Mouse (Mus musculus) CD4-positive, CD25-positive, alpha-beta regulatory T cell, adult 2 months (primary cell): ENCODE data around the gene Emilin1.

Experiments used
- DNase-seq: peaks from one replicate; pipeline ENCODE4 v3.0.0-alpha.2; 2012; ENCODE audit warnings: low read depth, low spot score

The Emilin1 gene

GRCm38 (mm10) chr5:30925217-30925616 lies 12.0 kb downstream of the Emilin1 start:
- DNase-seq = no peak

- DNase-seq = no peak
Observed at GRCm38 (mm10) chr5:30926073-30926472, 12.9 kb downstream of the Emilin1 start.

GRCm38 (mm10) chr5:30927945-30928529 lies 14.8 kb downstream of the Emilin1 start:
- no peak for DNase-seq

- peak; percentile 79 for DNase-seq
Observed at GRCm38 (mm10) chr5:30930121-30930520, 16.9 kb downstream of the Emilin1 start.

GRCm38 (mm10) chr5:30930846-30931245 lies 17.6 kb downstream of the Emilin1 start:
- no peak for DNase-seq

GRCm38 (mm10) chr5:30931378-30931777 lies 18.2 kb downstream of the Emilin1 start:
- no peak for DNase-seq

- DNase-seq = no peak
Observed at GRCm38 (mm10) chr5:30933705-30934104, 20.5 kb downstream of the Emilin1 start.

GRCm38 (mm10) chr5:30934725-30935461 lies 21.7 kb downstream of the Emilin1 start:
- DNase-seq = no peak

- DNase-seq = peak; percentile 58
Observed at GRCm38 (mm10) chr5:30943004-30943403, 29.8 kb downstream of the Emilin1 start.

GRCm38 (mm10) chr5:30944344-30944743 lies 31.1 kb downstream of the Emilin1 start:
- no peak for DNase-seq

- peak; percentile 58 for DNase-seq
Observed at GRCm38 (mm10) chr5:30944956-30945781, 32.0 kb downstream of the Emilin1 start, which contains the start of gene Cgref1. TSS of gene Cgref1 (minus strand) at chr5:30945591.

GRCm38 (mm10) chr5:30948620-30949019 lies 35.4 kb downstream of the Emilin1 start:
- DNase-seq = no peak

GRCm38 (mm10) chr5:30949654-30950326 lies 36.6 kb downstream of the Emilin1 start:
- peak; percentile 94 for DNase-seq

GRCm38 (mm10) chr5:30950451-30950850 lies 37.2 kb downstream of the Emilin1 start:
- DNase-seq = no peak

GRCm38 (mm10) chr5:30950922-30951321 lies 37.7 kb downstream of the Emilin1 start:
- no peak for DNase-seq

GRCm38 (mm10) chr5:30951706-30952105 lies 38.5 kb downstream of the Emilin1 start:
- no peak for DNase-seq

GRCm38 (mm10) chr5:30952551-30952950 lies 39.3 kb downstream of the Emilin1 start:
- no peak for DNase-seq

GRCm38 (mm10) chr5:30954065-30954464 lies 40.9 kb downstream of the Emilin1 start:
- DNase-seq = no peak

- no peak for DNase-seq
Observed at GRCm38 (mm10) chr5:30954556-30954955, 41.4 kb downstream of the Emilin1 start.

- DNase-seq = no peak
Observed at GRCm38 (mm10) chr5:30955751-30956150, 42.5 kb downstream of the Emilin1 start.

- no peak for DNase-seq
Observed at GRCm38 (mm10) chr5:30957891-30958290, 44.7 kb downstream of the Emilin1 start.
